Mouse (Mus musculus) lung, postnatal 10 days (tissue): ENCODE data around the gene Cops7b.

Experiments
- DNase-seq: peaks from one replicate; pipeline ENCODE4 v3.0.0; 2021

Cops7b gene

DNA sequence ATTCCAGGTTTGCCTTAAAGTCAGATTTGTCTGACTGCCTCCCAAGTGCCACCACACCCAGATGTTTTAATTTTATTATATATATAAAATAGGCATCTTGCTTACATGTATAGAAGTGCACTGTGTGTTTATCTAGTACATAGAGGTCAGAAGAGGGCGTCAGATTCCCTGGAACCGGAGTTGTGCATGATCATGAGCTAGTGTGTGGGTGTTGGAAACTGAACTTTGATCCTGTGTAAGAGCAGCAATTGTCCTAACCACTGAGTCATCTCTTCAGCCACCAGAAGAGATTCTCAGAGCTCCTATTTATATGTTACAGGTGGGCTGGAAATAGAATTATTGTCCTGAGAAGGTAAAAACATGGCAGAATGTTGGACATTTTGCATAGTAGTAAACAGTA lies 17.4 kb downstream of the Cops7b start:
- DNase-seq, result no peak

DNA sequence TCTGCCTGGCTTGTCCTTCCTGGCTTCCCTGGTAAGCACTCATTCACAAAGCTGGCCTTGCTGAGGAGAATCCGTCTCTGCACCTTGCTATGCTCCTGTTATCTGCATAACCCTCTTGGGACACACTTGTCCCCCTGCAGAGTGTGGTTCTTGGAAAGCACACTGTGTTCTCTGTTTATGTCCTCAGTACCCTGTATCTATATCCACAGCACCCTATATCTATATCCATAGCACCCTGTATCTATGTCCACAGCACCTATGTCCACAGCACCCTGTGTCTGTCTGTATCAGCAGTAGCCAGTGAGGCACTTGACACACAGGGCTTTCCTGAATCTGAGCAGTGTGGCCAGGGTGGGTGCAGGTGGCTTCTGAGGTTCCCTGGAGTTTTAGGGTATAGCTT lies 28.2 kb downstream of the Cops7b start:
- no peak for DNase-seq

GRCm38 (mm10) chr1:86612081-86612480 lies 29.4 kb downstream of the Cops7b start:
- DNase-seq, result no peak

- peak; percentile 10 for DNase-seq
These were observed 31.6 kb downstream of the Cops7b start for GRCm38 (mm10) chr1:86614269-86614668.

DNA sequence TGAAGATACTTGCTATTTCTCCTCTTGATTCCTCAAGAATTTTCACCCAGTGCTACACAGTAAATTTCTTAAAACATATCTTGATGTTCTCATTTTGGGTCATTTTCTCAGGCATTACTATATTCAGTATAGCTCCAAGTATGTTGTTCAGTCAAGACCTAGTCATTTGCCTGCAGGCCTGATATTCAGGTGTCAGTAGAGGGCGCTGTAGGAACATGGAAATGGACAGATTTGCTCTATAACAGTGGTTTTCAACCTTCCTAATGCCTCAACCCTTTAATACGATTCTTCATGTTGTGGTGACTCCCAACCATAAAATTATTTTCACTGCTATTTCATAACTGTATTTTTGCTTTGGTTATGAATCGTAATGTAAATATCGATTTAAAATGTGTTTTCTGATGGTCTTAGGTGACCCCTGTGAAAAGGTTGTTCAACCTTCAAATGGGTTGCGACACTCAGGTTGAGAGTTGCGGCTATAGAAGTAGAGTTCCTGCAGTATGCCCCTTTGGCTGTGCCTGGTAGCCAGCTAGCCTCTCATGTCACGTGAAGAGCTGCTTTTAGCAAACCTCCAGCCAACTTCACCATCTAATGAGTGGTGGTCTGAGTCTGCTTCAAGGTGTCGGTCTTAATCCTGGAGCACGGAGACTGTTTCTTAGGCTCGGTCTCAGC lies 35.9 kb downstream of the Cops7b start:
- peak; percentile 77 for DNase-seq

GRCm38 (mm10) chr1:86622296-86622695 lies 39.6 kb downstream of the Cops7b start:
- no peak for DNase-seq

DNA sequence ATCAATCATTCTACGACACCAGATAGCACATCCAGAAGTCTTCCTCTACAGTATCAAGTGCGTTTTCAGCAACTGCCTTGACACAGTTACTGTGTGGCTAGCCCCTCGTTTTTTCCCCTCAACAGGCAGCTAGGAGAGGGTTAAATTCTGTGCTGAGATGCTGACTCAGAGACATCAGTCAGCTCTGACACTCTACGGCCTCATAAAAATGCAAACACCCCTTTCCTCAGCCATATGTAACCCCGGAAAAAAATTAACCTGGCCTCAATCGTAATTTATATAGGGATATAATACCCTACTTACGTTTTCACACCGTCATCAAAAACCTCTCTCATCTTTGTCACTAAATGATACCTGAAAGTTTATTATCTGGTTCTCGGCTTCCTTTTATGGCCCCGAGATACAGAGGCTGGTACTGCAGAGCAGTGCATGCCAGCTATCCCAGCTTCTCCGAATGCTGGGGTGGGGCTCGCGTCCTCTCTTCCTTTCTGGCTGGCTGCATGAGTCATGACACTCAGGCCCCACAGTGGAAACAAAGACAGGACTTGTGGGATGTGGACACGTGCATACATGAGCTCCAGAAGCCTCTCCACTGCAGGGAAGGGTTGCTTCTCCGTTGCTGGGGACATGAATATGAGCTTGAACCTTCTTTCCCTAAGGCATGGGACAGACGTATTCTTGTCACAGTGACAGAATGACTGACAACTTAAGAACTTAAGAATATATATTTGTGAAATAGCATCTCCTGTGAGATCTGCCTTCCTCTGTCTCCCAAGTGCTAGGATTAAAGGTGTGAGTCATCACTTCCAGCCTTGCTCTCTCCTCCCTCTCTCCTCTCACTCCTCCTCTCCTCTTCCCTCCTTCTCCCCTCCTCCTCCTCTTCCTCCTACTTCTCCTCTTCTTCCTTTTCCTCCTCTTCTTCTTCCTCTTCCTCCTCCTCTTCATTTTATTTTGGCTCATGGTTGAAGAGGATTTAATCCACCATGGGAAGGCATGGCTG lies 40.6 kb downstream of the Cops7b start:
- no peak for DNase-seq

GRCm38 (mm10) chr1:86628270-86628669 lies 45.6 kb downstream of the Cops7b start:
- DNase-seq, result no peak

GRCm38 (mm10) chr1:86629936-86630335 lies 47.2 kb downstream of the Cops7b start:
- no peak for DNase-seq

DNA sequence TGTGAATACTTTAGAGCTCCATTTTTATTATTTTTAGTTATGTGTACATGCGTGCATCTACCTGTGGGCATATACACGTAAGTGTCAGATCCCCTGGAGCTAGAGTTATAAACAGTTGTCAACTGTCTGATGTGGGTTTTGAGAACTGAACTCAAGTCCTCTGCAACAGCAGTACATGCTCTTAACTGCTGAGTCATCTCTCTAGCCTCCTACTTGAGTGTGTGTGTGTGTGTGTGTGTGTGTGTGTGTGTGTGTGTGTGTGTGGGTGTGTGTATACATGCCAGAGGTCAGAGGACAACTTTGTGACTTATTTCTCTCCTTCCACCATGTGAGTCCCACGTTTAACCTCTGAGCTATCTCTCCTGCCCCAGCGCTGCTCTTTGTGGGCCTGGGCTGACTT lies 47.8 kb downstream of the Cops7b start:
- no peak for DNase-seq

DNA sequence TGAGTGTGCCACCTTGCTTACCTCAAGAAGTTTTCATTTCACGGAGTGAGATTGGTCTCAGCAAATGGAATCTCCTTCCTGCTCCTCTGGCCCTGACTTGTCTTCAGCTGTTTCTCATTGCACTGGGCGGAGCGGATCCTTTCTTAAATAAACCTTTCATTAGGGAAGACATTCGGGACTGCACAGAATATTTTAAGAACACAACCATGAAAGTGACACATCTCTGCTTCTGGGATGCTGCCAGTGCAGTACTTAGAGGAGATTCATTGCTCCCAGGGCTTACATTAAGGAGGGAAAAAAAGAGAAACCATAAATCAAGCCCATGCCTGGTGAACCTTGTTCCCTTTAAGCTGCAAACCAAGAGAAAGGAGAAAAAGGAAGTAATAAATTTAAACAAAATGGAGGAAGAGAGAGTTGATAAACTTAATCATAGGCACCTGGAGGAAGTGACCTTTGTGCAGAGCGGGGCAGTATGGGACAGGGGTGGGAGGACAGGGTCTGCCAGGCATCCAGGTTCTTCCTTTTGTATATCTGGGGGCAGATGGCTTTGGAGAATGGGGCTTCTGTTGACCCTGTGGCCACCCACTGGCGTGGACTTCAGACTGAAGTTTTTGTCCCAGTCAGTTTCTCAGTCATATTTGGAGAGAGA lies 50.2 kb downstream of the Cops7b start:
- DNase-seq, result no peak

DNA sequence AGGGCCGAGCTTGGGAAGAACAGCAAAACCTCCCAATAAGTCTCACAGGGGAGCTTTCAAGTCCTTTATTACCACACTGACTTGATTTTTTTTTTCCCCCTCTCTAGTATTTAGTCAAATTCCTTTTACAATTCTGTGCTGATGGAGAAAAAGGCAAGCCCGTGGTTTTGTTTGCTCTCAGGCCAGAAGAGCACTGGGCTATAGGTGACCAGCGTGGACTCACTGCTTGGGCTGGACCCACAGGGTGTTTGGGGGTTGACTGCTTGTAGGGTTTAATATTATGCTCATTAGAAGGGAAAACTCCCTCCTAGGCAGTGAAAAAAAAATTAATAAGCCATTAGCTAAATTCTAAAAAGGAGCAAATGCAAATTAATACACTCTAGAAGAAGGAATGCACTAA lies 50.7 kb downstream of the Cops7b start:
- DNase-seq, result no peak

- DNase-seq, result no peak
These were observed 51.4 kb downstream of the Cops7b start for GRCm38 (mm10) chr1:86633840-86634750.

GRCm38 (mm10) chr1:86634751-86635359 lies 52.2 kb downstream of the Cops7b start:
- peak; percentile 33 for DNase-seq

DNA sequence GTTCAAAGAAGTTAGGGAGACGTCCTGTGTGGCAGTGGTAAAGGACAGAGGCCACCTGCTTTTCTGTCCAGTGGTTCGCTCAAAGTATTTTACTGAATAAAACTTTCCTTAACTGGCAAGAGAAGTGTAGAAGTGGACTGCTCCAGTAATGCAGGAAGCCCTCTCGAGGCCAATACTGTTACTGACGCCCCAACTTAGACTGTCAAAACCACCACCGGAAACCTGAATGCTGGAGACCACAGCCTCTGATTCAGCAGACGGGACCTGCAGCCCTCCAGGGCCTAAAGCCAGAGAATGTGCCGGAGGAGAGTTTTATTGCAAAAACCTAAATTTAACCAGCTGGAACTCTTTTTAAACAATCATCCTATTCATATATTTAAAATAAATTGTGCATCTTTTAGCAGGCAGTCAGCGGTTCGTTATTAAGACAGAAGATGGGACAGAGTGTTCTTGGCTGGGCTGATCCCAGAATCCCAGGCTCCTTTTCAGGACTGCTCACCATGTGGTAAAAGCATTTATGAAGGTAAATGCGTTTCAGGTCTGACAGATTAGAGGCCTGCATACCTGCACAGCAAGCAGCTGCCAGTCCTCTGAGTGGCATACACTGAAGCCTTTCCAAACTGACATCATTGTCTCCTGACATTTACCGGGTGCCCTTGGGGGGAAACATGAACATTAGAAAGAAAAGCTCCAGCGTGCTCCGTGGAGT lies 60.6 kb downstream of the Cops7b start:
- peak; percentile 18 for DNase-seq

DNA sequence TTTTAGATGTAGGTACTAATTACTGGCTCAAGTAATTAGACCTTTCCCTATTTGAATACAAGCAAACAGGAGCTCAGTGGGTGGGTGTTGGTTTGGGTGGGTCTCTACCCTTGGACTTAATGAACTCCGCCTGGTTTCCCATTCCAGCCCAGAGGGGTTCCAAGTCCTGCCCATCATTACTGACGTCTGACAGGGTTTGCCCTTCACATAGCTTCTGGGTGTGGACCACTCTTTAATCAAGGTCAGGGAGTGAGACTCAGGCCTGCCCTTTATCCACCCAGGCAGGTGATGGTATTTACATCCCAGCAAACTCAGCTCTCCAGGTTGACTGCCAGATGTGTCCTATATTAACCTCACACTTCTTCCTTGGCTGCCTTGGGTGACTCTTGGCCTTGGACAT lies 64.8 kb downstream of the Cops7b start:
- DNase-seq, result no peak

DNA sequence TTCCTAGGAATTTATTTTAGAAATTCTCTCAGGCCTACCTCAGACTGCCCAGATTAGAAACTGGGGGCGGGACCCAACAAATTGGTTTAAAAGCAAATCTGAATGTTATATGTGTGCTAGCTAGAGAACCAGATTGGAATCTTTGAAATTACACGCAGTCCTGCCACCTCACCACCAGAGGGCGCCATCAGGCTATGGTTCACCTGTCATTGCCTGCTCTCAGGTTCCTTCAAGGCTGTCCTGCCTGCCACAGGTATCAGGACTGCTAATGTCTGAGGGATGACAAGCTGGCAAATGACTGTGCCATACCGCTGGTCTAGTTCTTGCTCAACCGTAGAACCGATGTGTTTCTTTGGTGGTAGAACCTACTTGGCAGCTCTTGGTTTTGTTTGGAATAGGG lies 67.6 kb downstream of the Cops7b start:
- peak; percentile 65 for DNase-seq

- no peak for DNase-seq
These were observed 70.0 kb downstream of the Cops7b start for GRCm38 (mm10) chr1:86652675-86653074.

DNA sequence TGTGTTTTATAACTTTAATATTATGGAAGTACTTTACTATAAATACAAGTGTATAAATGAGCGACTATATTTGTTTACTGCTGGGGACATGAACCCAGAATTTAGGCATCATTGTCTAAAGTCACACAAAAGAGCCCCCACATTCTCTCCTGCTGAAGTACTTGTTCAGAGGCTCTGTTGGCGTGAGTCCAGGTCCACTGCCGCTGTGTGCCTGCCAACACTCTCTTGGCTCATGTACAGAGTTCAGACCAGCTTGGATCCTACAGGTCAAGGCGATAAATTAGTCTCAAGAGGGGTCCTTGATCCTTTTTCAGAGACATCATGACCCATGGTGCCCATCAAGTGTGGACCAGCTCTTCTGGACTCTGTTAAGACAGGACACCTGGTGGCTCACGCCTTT lies 74.4 kb downstream of the Cops7b start:
- peak; percentile 32 for DNase-seq
